Mouse (Mus musculus): ENCODE results near the gene E2f3.

Gene E2f3

DNA sequence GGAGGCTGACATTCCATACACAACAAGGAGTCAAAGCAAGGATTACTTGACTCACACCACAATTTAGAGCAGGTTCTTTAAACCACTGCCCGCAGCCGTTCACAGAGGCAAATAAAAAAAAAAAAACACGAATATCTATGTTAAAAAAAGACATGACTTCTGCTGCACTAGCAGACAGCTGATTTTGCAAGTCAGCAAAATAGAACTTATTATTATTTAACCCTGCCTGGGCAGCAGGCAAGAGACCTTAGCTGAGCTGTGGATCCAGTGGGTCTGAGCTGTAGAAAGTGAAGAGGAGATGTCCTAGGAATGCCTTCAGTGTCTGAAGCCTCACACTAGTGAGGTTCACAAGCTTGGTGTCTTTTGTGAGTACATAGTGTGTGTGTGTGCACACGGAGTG lies 46.5 kb downstream of the E2f3 start:
- Histone ChIP-seq H3K4me3 (replicated peaks; ENCODE audit: low read length) (no peak overlapping the region), H3K36me3 (ENCODE audit: insufficient read depth, low read length) (peaks cover 86% of the 10 kb centered on the region), H3K9me3 (ENCODE audit: low read length) (peaks cover 42% of the 10 kb centered on the region), H3K4me1 (replicated peaks; ENCODE audit: low read depth, low read length) (peaks cover 36% of the 10 kb centered on the region; the same call in 1 of the 2 replicates), H3K27me3 (ENCODE audit: insufficient read depth, low read length) (no peaks in the 10 kb centered on the region)
- TF ChIP-seq NANOG (IDR thresholded peaks at IDR 0.05; ENCODE audit: borderline replicate concordance, low read length), result no peak
- TF ChIP-seq POU5F1 (IDR thresholded peaks at IDR 0.05; ENCODE audit: borderline replicate concordance, low read length), result no peak
- TF ChIP-seq CTCF (conservative IDR thresholded peaks at IDR 0.05; ENCODE audit: low read length), result no peak

DNA sequence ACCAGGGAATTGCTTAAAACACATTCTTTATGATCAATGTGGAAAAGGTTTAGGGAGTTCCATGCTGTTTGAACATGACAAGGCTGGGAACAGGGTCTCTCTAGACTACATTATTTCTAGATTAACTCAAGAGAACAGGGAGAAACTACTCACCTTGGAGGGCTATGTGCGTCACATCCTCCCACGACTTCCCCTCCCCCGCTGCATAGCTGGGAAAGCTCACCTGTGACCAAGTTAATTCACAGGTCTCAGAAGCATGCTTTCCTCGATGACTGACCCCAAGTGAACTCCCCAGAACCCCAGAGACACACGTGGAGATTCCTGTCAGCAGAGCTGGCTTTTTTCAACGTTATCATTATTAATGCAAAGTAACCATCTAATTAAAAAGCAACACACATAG lies 47.1 kb downstream of the E2f3 start:
- TF ChIP-seq NANOG (IDR thresholded peaks at IDR 0.05; ENCODE audit: borderline replicate concordance, low read length), result no peak
- no peak for TF ChIP-seq POU5F1 (IDR thresholded peaks at IDR 0.05; ENCODE audit: borderline replicate concordance, low read length)
- TF ChIP-seq CTCF (conservative IDR thresholded peaks at IDR 0.05; ENCODE audit: low read length), result no peak
- Histone ChIP-seq H3K4me1 (replicated peaks; ENCODE audit: low read depth, low read length) (peaks cover 38% of the 10 kb centered on the region; the same call in 1 of the 2 replicates), H3K27me3 (ENCODE audit: insufficient read depth, low read length) (no peaks in the 10 kb centered on the region), H3K4me3 (replicated peaks; ENCODE audit: low read length) (no peak overlapping the region), H3K9me3 (ENCODE audit: low read length) (peaks cover 44% of the 10 kb centered on the region), H3K36me3 (ENCODE audit: insufficient read depth, low read length) (peaks cover 86% of the 10 kb centered on the region)

DNA sequence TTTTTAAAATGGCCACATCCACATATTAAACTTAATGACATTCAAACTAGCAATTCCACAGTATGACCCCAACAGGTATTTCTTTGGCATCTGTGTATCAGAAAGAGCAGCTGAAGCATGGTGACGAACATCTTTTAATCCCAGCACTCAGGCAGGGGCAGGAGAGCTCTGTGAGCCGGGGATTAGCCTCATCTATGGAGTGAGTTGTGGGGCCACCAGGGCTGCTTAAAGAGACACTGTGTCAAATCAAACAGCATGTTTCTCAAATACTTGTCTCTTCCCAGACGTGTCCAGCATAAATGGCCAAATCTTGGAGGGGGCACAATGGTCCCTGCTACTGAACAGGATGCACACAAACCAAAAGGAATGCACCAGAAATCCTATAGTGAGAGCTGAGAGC lies 59.7 kb downstream of the E2f3 start:
- TF ChIP-seq POU5F1 (IDR thresholded peaks at IDR 0.05; ENCODE audit: borderline replicate concordance, low read length) (no peak), CTCF (conservative IDR thresholded peaks at IDR 0.05; ENCODE audit: low read length) (no peak), NANOG (IDR thresholded peaks at IDR 0.05; ENCODE audit: borderline replicate concordance, low read length) (no peak)
- H3K36me3 ChIP-seq (ENCODE audit: insufficient read depth, low read length), result peaks cover 64% of the 10 kb centered on the region
- H3K4me1 ChIP-seq (replicated peaks; ENCODE audit: low read depth, low read length), result peaks cover 13% of the 10 kb centered on the region
- no peak overlapping the region for H3K4me3 ChIP-seq (replicated peaks; ENCODE audit: low read length)
- no peaks in the 10 kb centered on the region for H3K9me3 ChIP-seq (ENCODE audit: low read length)
- H3K27me3 ChIP-seq (ENCODE audit: insufficient read depth, low read length), result no peaks in the 10 kb centered on the region

DNA sequence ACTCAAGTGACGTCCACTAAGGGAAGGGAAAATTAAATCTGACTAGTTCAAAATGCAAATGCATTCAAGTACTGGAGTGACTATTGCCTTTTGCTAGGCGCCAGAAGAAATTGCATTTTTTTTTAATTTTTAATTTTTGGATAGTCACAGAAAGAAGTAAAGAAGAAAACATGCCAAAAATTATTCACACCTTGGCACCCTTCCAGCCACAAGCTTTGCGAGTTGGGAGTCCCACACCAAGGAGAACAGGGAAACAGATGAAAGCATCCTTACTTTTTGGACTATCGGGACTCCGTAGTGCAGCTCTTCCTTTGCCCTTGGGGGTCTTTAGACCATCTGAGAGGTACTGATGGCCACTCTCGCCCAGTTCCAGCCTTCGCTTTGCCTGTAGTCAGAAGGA lies 66.0 kb downstream of the E2f3 start:
- TF ChIP-seq POU5F1 (IDR thresholded peaks at IDR 0.05; ENCODE audit: borderline replicate concordance, low read length) (no peak), CTCF (conservative IDR thresholded peaks at IDR 0.05; ENCODE audit: low read length) (no peak), NANOG (IDR thresholded peaks at IDR 0.05; ENCODE audit: borderline replicate concordance, low read length) (no peak)
- peaks cover 90% of the 10 kb centered on the region for H3K36me3 ChIP-seq (ENCODE audit: insufficient read depth, low read length)
- no peak overlapping the region for H3K4me3 ChIP-seq (replicated peaks; ENCODE audit: low read length)
- no peaks in the 10 kb centered on the region for H3K9me3 ChIP-seq (ENCODE audit: low read length)
- H3K27me3 ChIP-seq (ENCODE audit: insufficient read depth, low read length), result no peaks in the 10 kb centered on the region
- no peaks in the 10 kb centered on the region; the same call in 1 of the 2 replicates for H3K4me1 ChIP-seq (replicated peaks; ENCODE audit: low read depth, low read length)

DNA sequence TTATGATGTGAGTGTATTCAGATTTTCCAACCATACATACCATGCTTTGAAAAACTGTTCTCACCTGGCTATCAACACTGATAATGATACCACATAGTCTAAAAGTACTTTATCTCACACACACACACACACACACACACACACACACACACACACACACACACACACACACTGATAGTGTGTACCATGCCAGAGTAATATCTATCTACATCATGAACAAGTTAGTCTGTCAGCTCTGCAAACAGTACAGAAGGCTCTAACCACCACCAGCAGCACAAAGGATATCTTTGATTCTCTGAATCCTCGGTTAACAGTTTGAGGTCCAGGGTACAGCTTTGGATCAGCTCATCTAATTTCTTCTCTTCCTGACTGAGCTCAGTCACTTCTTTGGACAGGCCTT lies 69.3 kb downstream of the E2f3 start:
- peaks cover 98% of the 10 kb centered on the region for H3K36me3 ChIP-seq (ENCODE audit: insufficient read depth, low read length)
- no peaks in the 10 kb centered on the region for H3K27me3 ChIP-seq (ENCODE audit: insufficient read depth, low read length)
- H3K9me3 ChIP-seq (ENCODE audit: low read length), result no peaks in the 10 kb centered on the region
- no peaks in the 10 kb centered on the region; the same call in 1 of the 2 replicates for H3K4me1 ChIP-seq (replicated peaks; ENCODE audit: low read depth, low read length)
- H3K4me3 ChIP-seq (replicated peaks; ENCODE audit: low read length), result no peak overlapping the region
- no peak for TF ChIP-seq POU5F1 (IDR thresholded peaks at IDR 0.05; ENCODE audit: borderline replicate concordance, low read length)
- TF ChIP-seq CTCF (conservative IDR thresholded peaks at IDR 0.05; ENCODE audit: low read length), result no peak
- no peak for TF ChIP-seq NANOG (IDR thresholded peaks at IDR 0.05; ENCODE audit: borderline replicate concordance, low read length)

DNA sequence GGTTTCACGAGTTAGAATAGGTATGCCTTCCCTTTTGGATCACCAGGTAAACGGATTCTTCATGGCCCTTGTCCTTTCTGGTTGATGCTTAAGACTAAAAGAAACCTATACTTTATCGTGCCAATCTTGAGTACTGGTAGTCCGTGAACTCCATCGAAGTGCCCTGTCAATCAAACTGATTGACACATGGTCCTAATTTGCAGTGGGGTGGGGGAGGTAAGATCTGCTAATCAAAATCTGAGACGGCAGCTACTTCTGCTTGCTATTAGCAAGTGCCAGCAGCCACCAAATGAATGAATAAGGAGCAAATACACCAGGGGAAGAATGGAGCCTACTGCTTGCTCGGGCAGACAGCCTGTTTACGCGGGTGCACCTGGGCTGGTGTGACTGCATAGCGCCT lies 72.3 kb downstream of the E2f3 start:
- Histone ChIP-seq H3K4me3 (replicated peaks; ENCODE audit: low read length) (no peak overlapping the region), H3K36me3 (ENCODE audit: insufficient read depth, low read length) (peaks cover 99% of the 10 kb centered on the region), H3K9me3 (ENCODE audit: low read length) (no peaks in the 10 kb centered on the region), H3K4me1 (replicated peaks; ENCODE audit: low read depth, low read length) (peaks cover 9% of the 10 kb centered on the region), H3K27me3 (ENCODE audit: insufficient read depth, low read length) (no peaks in the 10 kb centered on the region)
- TF ChIP-seq CTCF (conservative IDR thresholded peaks at IDR 0.05; ENCODE audit: low read length) (no peak), POU5F1 (IDR thresholded peaks at IDR 0.05; ENCODE audit: borderline replicate concordance, low read length) (no peak), NANOG (IDR thresholded peaks at IDR 0.05; ENCODE audit: borderline replicate concordance, low read length) (no peak)

DNA sequence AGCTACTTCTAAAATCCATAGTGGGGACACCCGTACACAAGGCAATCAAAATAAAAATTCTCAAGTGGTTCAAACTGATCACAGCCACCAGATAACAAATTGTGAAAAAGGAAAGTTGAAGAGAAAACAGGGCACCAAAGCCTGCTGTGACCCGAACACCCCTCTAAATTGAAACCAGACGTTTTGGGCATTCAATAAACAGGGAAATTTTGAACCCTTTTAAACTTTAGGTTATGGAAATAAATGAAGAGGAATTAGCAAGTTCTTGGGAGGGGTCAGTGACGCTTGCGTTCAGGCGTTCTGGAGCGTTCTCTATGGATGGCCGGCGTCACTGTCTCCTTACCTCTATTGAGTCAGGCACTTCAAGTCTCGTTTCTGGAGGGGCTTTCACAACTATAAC lies 72.8 kb downstream of the E2f3 start:
- H3K27me3 ChIP-seq (ENCODE audit: insufficient read depth, low read length), result no peaks in the 10 kb centered on the region
- no peaks in the 10 kb centered on the region for H3K9me3 ChIP-seq (ENCODE audit: low read length)
- peaks cover 15% of the 10 kb centered on the region for H3K4me1 ChIP-seq (replicated peaks; ENCODE audit: low read depth, low read length)
- H3K36me3 ChIP-seq (ENCODE audit: insufficient read depth, low read length), result peaks cover 99% of the 10 kb centered on the region
- H3K4me3 ChIP-seq (replicated peaks; ENCODE audit: low read length), result no peak overlapping the region
- TF ChIP-seq NANOG (IDR thresholded peaks at IDR 0.05; ENCODE audit: borderline replicate concordance, low read length) (no peak), CTCF (conservative IDR thresholded peaks at IDR 0.05; ENCODE audit: low read length) (no peak), POU5F1 (IDR thresholded peaks at IDR 0.05; ENCODE audit: borderline replicate concordance, low read length) (no peak)

DNA sequence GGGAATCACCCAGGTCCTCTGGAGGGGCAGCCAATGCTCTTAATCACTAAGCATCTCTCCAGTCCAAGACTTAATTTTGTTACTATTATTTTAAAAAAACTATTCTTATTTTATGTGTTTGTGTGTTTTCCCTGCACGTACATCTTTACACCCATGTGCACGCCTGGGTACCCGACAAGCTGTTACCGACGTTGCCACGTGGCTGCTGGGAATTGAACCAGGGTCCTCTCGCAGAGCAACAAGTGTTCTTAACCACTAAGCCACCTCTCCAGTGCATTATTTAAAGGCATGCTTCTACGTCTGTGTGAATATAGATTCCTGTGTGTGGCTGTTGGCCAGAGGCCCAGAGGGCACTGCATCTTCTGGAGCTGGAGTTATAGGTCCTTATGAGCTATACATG lies 73.6 kb downstream of the E2f3 start:
- TF ChIP-seq POU5F1 (IDR thresholded peaks at IDR 0.05; ENCODE audit: borderline replicate concordance, low read length) (no peak), CTCF (conservative IDR thresholded peaks at IDR 0.05; ENCODE audit: low read length) (no peak), NANOG (IDR thresholded peaks at IDR 0.05; ENCODE audit: borderline replicate concordance, low read length) (no peak)
- H3K36me3 ChIP-seq (ENCODE audit: insufficient read depth, low read length), result peaks cover 99% of the 10 kb centered on the region
- no peaks in the 10 kb centered on the region for H3K27me3 ChIP-seq (ENCODE audit: insufficient read depth, low read length)
- H3K9me3 ChIP-seq (ENCODE audit: low read length), result no peaks in the 10 kb centered on the region
- H3K4me1 ChIP-seq (replicated peaks; ENCODE audit: low read depth, low read length), result peaks cover 22% of the 10 kb centered on the region
- no peak overlapping the region for H3K4me3 ChIP-seq (replicated peaks; ENCODE audit: low read length)

DNA sequence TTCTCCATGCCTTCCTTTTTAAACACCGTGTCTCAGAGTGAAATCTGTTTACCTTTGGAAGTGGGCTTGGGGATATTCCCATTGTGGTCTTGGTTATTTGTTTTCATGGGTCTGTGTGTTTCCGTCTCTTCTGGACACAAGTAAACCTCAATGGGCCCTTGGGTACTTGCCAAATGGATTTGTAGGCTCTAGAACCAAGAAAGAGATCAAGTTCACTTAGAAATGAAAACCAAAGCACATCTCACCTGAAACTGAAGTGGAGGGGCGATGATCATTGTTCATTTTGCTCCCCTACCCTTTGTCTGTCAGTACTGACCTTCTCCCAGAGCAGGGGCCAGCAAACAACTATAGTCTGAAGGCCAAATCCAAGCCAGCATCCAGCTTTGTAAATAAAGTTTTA lies 74.7 kb downstream of the E2f3 start:
- no peaks in the 10 kb centered on the region for H3K27me3 ChIP-seq (ENCODE audit: insufficient read depth, low read length)
- no peak for TF ChIP-seq NANOG (IDR thresholded peaks at IDR 0.05; ENCODE audit: borderline replicate concordance, low read length)
- no peak for TF ChIP-seq CTCF (conservative IDR thresholded peaks at IDR 0.05; ENCODE audit: low read length)
- no peak for TF ChIP-seq POU5F1 (IDR thresholded peaks at IDR 0.05; ENCODE audit: borderline replicate concordance, low read length)
- peaks cover 99% of the 10 kb centered on the region for H3K36me3 ChIP-seq (ENCODE audit: insufficient read depth, low read length)
- H3K9me3 ChIP-seq (ENCODE audit: low read length), result no peaks in the 10 kb centered on the region
- peaks cover 22% of the 10 kb centered on the region for H3K4me1 ChIP-seq (replicated peaks; ENCODE audit: low read depth, low read length)
- H3K4me3 ChIP-seq (replicated peaks; ENCODE audit: low read length), result no peak overlapping the region
